Mouse (Mus musculus): ENCODE data around the gene Ucp2.

- TF ChIP-seq CTCF (IDR thresholded peaks at IDR 0.05; ENCODE audit: low read depth, low read length) (no peak), POLR2A (IDR thresholded peaks at IDR 0.05; ENCODE audit: extremely low read depth, insufficient read depth, low read length) (no peak)
Observed at GRCm38 (mm10) chr7:100465248-100465647, 27.9 kb upstream of the Ucp2 start.
